Mouse (Mus musculus) forebrain, postnatal 0 days (tissue): Measurements from ENCODE around the gene Ttll5. TPM values are rescaled to one million over a fixed set of nuclear protein-coding genes. Genes with fewer than 3 reads are reported as not detected.
A peak's percentile ranks its signal among the peaks of the same experiment; 100 is the strongest.

Experiments
- ATAC-seq: fragments of 200-750 bp; cut with Nextera tagmentation; 2 replicates; pipeline ENCODE4 v1.8.0; 2017; ENCODE audit warnings: mild to moderate bottlenecking, moderate library complexity
- DNase-seq: peaks from one replicate; pipeline ENCODE4 v3.0.0-alpha.2; 2015
- H3K27ac ChIP-seq: fragments of 300-500 bp; sonication (generic); 2 replicates; pipeline ENCODE4 v1.5.1; 2014; ENCODE audit warnings: low read depth, mild to moderate bottlenecking, antibody characterized with exemption, low read length, moderate library complexity, mixed read lengths
- H3K27me3 ChIP-seq: fragments of 300-500 bp; sonication (generic); 2 replicates; pipeline ENCODE4 v1.6.1; 2014; ENCODE audit warnings: mild to moderate bottlenecking, low read length, mixed read lengths; ENCODE audit not compliant: insufficient read depth
- H3K36me3 ChIP-seq: fragments of 300-500 bp; sonication (generic); 2 replicates; pipeline ENCODE4 v1.6.1; 2014; ENCODE audit warnings: mild to moderate bottlenecking, moderate library complexity; ENCODE audit not compliant: insufficient read depth
- H3K4me1 ChIP-seq: fragments of 300-500 bp; sonication (generic); 2 replicates; pipeline ENCODE4 v1.6.1; 2014; ENCODE audit warnings: antibody characterized with exemption; ENCODE audit not compliant: insufficient read depth
- H3K4me2 ChIP-seq: fragments of 300-500 bp; sonication (generic); 2 replicates; pipeline ENCODE4 v1.6.1; 2014; ENCODE audit warnings: low read depth, mild to moderate bottlenecking, moderate library complexity
- H3K4me3 ChIP-seq: fragments of 300-500 bp; sonication (generic); 2 replicates; pipeline ENCODE4 v1.5.1; 2014; ENCODE audit warnings: low read depth, low read length, mixed read lengths
- H3K9ac ChIP-seq: fragments of 300-500 bp; sonication (generic); 2 replicates; pipeline ENCODE4 v1.6.1; 2014; ENCODE audit warnings: mild to moderate bottlenecking
- H3K9me3 ChIP-seq: fragments of 300-500 bp; sonication (generic); 2 replicates; pipeline ENCODE4 v1.6.1; 2016; ENCODE audit warnings: low read length
- CTCF ChIP-seq: sonication (generic); IDR thresholded peaks from 2 replicates; pipeline ENCODE4 v1.5.1; 2016; ENCODE audit warnings: antibody characterized with exemption, control low read depth, low read depth
- WGBS: fragments of 180-500 bp; shearing (Covaris S2); extraction: QIAGEN DNeasy Blood & Tissue Kit; methylation state at CpG from one replicate; pipeline ENCODE4 v1.1.7; 2014; 5-methylcytosine and 5-hydroxymethylcytosine counted together
- polyA plus RNA-seq: library from polyadenylated mRNA; unstranded; fragments of >200 nt; fragmentation: Nextera tagmentation; extraction: Ambion mirVana; gene quantifications from 2 replicates; pipeline ENCODE4 v1.2.1, GENCODE M21; 2015
- total RNA-seq: library from RNA; depleted of rRNA; stranded (reverse); fragments of >200 nt; gene quantifications from 2 replicates; pipeline ENCODE4 v1.2.3, GENCODE M21; 2014

The Ttll5 gene
- total and polyA plus RNA-seq, 2 experiments from 2014 or later, result 11.1 to 17.5 TPM

- ATAC-seq (no peak), DNase-seq (no peak)
- H3K9me3 ChIP-seq, result no peaks in the 10 kb centered on the region
- no peak overlapping the region for H3K4me2 ChIP-seq
- no peaks in the 10 kb centered on the region for H3K4me1 ChIP-seq
- no peak overlapping the region for H3K27ac ChIP-seq
- 88% methylated on average over 4 of the region's 4 CpGs for WGBS
- no peak overlapping the region for H3K4me3 ChIP-seq
- no peaks in the 10 kb centered on the region for H3K36me3 ChIP-seq
- no peak overlapping the region for H3K9ac ChIP-seq
- TF ChIP-seq CTCF, result no peak
- H3K27me3 ChIP-seq, result no peaks in the 10 kb centered on the region
These were observed 271.3 kb downstream of the Ttll5 start for GRCm38 (mm10) chr12:86095806-86096205.

- no peak for ATAC-seq
- WGBS, result 60% methylated on average over 11 of the region's 11 CpGs
- Histone ChIP-seq H3K4me2 (no peak overlapping the region), H3K27ac (no peak overlapping the region), H3K27me3 (no peaks in the 10 kb centered on the region), H3K9me3 (no peaks in the 10 kb centered on the region), H3K4me1 (no peaks in the 10 kb centered on the region), H3K4me3 (no peak overlapping the region), H3K9ac (no peak overlapping the region), H3K36me3 (no peaks in the 10 kb centered on the region)
- no peak for TF ChIP-seq CTCF
- no peak for DNase-seq
These were observed 273.3 kb downstream of the Ttll5 start for GRCm38 (mm10) chr12:86097781-86098180.

- 86% methylated on average over 3 of the region's 3 CpGs for WGBS
- Histone ChIP-seq H3K27ac (no peak overlapping the region), H3K9ac (no peak overlapping the region), H3K4me3 (no peak overlapping the region), H3K9me3 (no peaks in the 10 kb centered on the region), H3K36me3 (no peaks in the 10 kb centered on the region), H3K4me2 (no peak overlapping the region), H3K4me1 (peaks cover 11% of the 10 kb centered on the region; the same call in 1 of the 2 replicates), H3K27me3 (no peaks in the 10 kb centered on the region)
- DNase-seq (no peak), ATAC-seq (no peak)
- TF ChIP-seq CTCF, result no peak
These were observed 276.3 kb downstream of the Ttll5 start for GRCm38 (mm10) chr12:86100711-86101110.

- H3K27me3 ChIP-seq, result no peaks in the 10 kb centered on the region
- 68% methylated on average over 8 of the region's 8 CpGs for WGBS
- H3K4me2 ChIP-seq, result no peak overlapping the region
- no peak overlapping the region for H3K9ac ChIP-seq
- no peak for TF ChIP-seq CTCF
- no peak for DNase-seq
- no peaks in the 10 kb centered on the region for H3K9me3 ChIP-seq
- no peaks in the 10 kb centered on the region for H3K36me3 ChIP-seq
- no peak for ATAC-seq
- peaks cover 11% of the 10 kb centered on the region; the same call in 1 of the 2 replicates for H3K4me1 ChIP-seq
- H3K27ac ChIP-seq, result no peak overlapping the region
- no peak overlapping the region for H3K4me3 ChIP-seq
These were observed 278.2 kb downstream of the Ttll5 start for GRCm38 (mm10) chr12:86102686-86103085.

GRCm38 (mm10) chr12:86103391-86103790, 278.9 kb downstream of the Ttll5 start:
- peaks cover 11% of the 10 kb centered on the region; the same call in 1 of the 2 replicates for H3K4me1 ChIP-seq
- no peak for TF ChIP-seq CTCF
- H3K27me3 ChIP-seq, result no peaks in the 10 kb centered on the region
- no peak overlapping the region for H3K4me3 ChIP-seq
- WGBS, result 15% methylated on average over 11 of the region's 11 CpGs
- DNase-seq, result no peak
- no peak overlapping the region for H3K4me2 ChIP-seq
- no peaks in the 10 kb centered on the region for H3K9me3 ChIP-seq
- 0 out of 2 replicates have a peak, but pooled peaks have one; percentile 32 for ATAC-seq
- peak overlapping the region; percentile 6; the same call in 1 of the 2 replicates for H3K9ac ChIP-seq
- no peak overlapping the region for H3K27ac ChIP-seq
- no peaks in the 10 kb centered on the region for H3K36me3 ChIP-seq

- TF ChIP-seq CTCF, result no peak
- H3K27me3 ChIP-seq, result no peaks in the 10 kb centered on the region
- H3K36me3 ChIP-seq, result no peaks in the 10 kb centered on the region
- no peak overlapping the region for H3K4me3 ChIP-seq
- 38% methylated on average over 8 of the region's 8 CpGs for WGBS
- peak overlapping the region; percentile 3; the same call in 1 of the 2 replicates for H3K4me2 ChIP-seq
- H3K9ac ChIP-seq, result peak overlapping the region; percentile 6; the same call in 1 of the 2 replicates
- H3K27ac ChIP-seq, result no peak overlapping the region
- DNase-seq (no peak), ATAC-seq (no peak)
- no peaks in the 10 kb centered on the region for H3K9me3 ChIP-seq
- peaks cover 11% of the 10 kb centered on the region; the same call in 1 of the 2 replicates for H3K4me1 ChIP-seq
These were observed 279.4 kb downstream of the Ttll5 start for GRCm38 (mm10) chr12:86103852-86104251.

GRCm38 (mm10) chr12:86104297-86104696, 279.8 kb downstream of the Ttll5 start:
- DNase-seq (no peak), ATAC-seq (no peak; the same call in 1 of the 2 replicates)
- WGBS, result 76% methylated on average over 11 of the region's 11 CpGs
- no peaks in the 10 kb centered on the region for H3K36me3 ChIP-seq
- peaks cover 11% of the 10 kb centered on the region; the same call in 1 of the 2 replicates for H3K4me1 ChIP-seq
- H3K4me3 ChIP-seq, result no peak overlapping the region
- no peak for TF ChIP-seq CTCF
- H3K27ac ChIP-seq, result no peak overlapping the region
- peak overlapping the region; percentile 3; the same call in 1 of the 2 replicates for H3K4me2 ChIP-seq
- no peak overlapping the region for H3K9ac ChIP-seq
- no peaks in the 10 kb centered on the region for H3K27me3 ChIP-seq
- no peaks in the 10 kb centered on the region for H3K9me3 ChIP-seq
